Mouse (Mus musculus) bone marrow, adult 2 months (tissue): ENCODE measurements around the gene Tmtc4.

Experiments
- CTCF ChIP-seq: fragments of 200-500 bp; IDR thresholded peaks from 2 replicates; pipeline ENCODE4 v1.5.1; 2011; ENCODE audit warnings: low read length, control low read depth; ENCODE audit not compliant: control insufficient read depth, insufficient read depth
- POLR2A ChIP-seq: fragments of 200-500 bp; IDR thresholded peaks from 2 replicates; pipeline ENCODE4 v1.6.1; 2011; ENCODE audit warnings: low read depth, mild to moderate bottlenecking, control low read depth, low read length, borderline replicate concordance; ENCODE audit not compliant: control insufficient read depth

- no peak for TF ChIP-seq POLR2A
- no peak for TF ChIP-seq CTCF
Observed at GRCm38 (mm10) chr14:122903923-122904351, 79.9 kb downstream of the Tmtc4 start.
